Mouse (Mus musculus): ENCODE measurements around the gene Imp4. TPM values are rescaled to one million over a fixed set of nuclear protein-coding genes. Genes with fewer than 3 reads are reported as not detected.
A peak's percentile ranks its signal among the peaks of the same experiment; 100 is the strongest.

Gene Imp4
- polyA plus RNA-seq, 2 experiments = 44.1 to 79.9 TPM

- ATAC-seq (ENCODE audit: low FRiP score, low read depth) = peak; percentile 18
- no peak for DNase-seq (ENCODE audit: low spot score)
Measured at GRCm38 (mm10) chr1:34439961-34440630, 445 bp downstream of the Imp4 start.

GRCm38 (mm10) chr1:34443124-34443523 lies 3.5 kb downstream of the Imp4 start:
- no peak overlapping the region for H3K27ac ChIP-seq (replicated peaks; ENCODE audit: low read depth, low read length)
- no peaks in the 10 kb centered on the region for H3K9me3 ChIP-seq (ENCODE audit: control insufficient read depth, low read length)
- H3K36me3 ChIP-seq (ENCODE audit: control insufficient read depth, insufficient read depth, low read length) = peaks cover 40% of the 10 kb centered on the region
- peaks cover 10% of the 10 kb centered on the region; the same call in 1 of the 2 replicates for H3K4me1 ChIP-seq (ENCODE audit: control insufficient read depth, insufficient read depth, low read length)
- no peak overlapping the region for H3K9ac ChIP-seq (ENCODE audit: low read depth, low read length, severe bottlenecking)
- no peak for ATAC-seq (ENCODE audit: low FRiP score, low read depth)
- WGBS = 92% methylated on average over 6 of the region's 6 CpGs
- no peaks in the 10 kb centered on the region for H3K27me3 ChIP-seq (ENCODE audit: control insufficient read depth, insufficient read depth, low read length)
- no peak for TF ChIP-seq POLR2A (IDR thresholded peaks at IDR 0.05; ENCODE audit: borderline replicate concordance, extremely low read depth, insufficient read depth, insufficient read length)
- no peak overlapping the region for H3K4me3 ChIP-seq (replicated peaks; ENCODE audit: low read length)
- no peak overlapping the region for H3K4me2 ChIP-seq (replicated peaks; ENCODE audit: low read depth, low read length, severe bottlenecking)
- no peak for DNase-seq (ENCODE audit: low spot score)

More at GRCm38 (mm10) chr1:34439961-34440630, 445 bp downstream of the Imp4 start:
- H3K9me3 ChIP-seq (ENCODE audit: control insufficient read depth, low read length) = no peaks in the 10 kb centered on the region
- TF ChIP-seq POLR2A (IDR thresholded peaks at IDR 0.05; ENCODE audit: borderline replicate concordance, extremely low read depth, insufficient read depth, insufficient read length) = no peak
- H3K36me3 ChIP-seq (ENCODE audit: control insufficient read depth, insufficient read depth, low read length) = peaks cover 34% of the 10 kb centered on the region
- peak overlapping the region; percentile 72 for H3K4me3 ChIP-seq (replicated peaks; ENCODE audit: low read length)
- peak overlapping the region; percentile 60 for H3K9ac ChIP-seq (ENCODE audit: low read depth, low read length, severe bottlenecking)
- H3K27ac ChIP-seq (replicated peaks; ENCODE audit: low read depth, low read length) = peak overlapping the region; percentile 28; the same call in 1 of the 2 replicates
- peaks cover 10% of the 10 kb centered on the region; the same call in 1 of the 2 replicates for H3K4me1 ChIP-seq (ENCODE audit: control insufficient read depth, insufficient read depth, low read length)
- peak overlapping the region; percentile 75 for H3K4me2 ChIP-seq (replicated peaks; ENCODE audit: low read depth, low read length, severe bottlenecking)
- 7% methylated on average over 31 of the region's 31 CpGs for WGBS
- no peaks in the 10 kb centered on the region for H3K27me3 ChIP-seq (ENCODE audit: control insufficient read depth, insufficient read depth, low read length)

- no peaks in the 10 kb centered on the region for H3K9me3 ChIP-seq (ENCODE audit: control insufficient read depth, low read length)
- H3K27ac ChIP-seq (replicated peaks; ENCODE audit: low read depth, low read length) = no peak overlapping the region
- H3K36me3 ChIP-seq (ENCODE audit: control insufficient read depth, insufficient read depth, low read length) = no peaks in the 10 kb centered on the region
- ATAC-seq (ENCODE audit: low FRiP score, low read depth) (no peak), DNase-seq (ENCODE audit: low spot score) (no peak)
- H3K4me3 ChIP-seq (replicated peaks; ENCODE audit: low read length) = no peak overlapping the region
- H3K9ac ChIP-seq (ENCODE audit: low read depth, low read length, severe bottlenecking) = no peak overlapping the region
- no peak for TF ChIP-seq POLR2A (IDR thresholded peaks at IDR 0.05; ENCODE audit: borderline replicate concordance, extremely low read depth, insufficient read depth, insufficient read length)
- peaks cover 33% of the 10 kb centered on the region for H3K27me3 ChIP-seq (ENCODE audit: control insufficient read depth, insufficient read depth, low read length)
- no peak overlapping the region for H3K4me2 ChIP-seq (replicated peaks; ENCODE audit: low read depth, low read length, severe bottlenecking)
- H3K4me1 ChIP-seq (ENCODE audit: control insufficient read depth, insufficient read depth, low read length) = peaks cover 5% of the 10 kb centered on the region
- 28% methylated on average over 8 of the region's 8 CpGs for WGBS
Measured at GRCm38 (mm10) chr1:34458431-34458830, 18.8 kb downstream of the Imp4 start.

DNA sequence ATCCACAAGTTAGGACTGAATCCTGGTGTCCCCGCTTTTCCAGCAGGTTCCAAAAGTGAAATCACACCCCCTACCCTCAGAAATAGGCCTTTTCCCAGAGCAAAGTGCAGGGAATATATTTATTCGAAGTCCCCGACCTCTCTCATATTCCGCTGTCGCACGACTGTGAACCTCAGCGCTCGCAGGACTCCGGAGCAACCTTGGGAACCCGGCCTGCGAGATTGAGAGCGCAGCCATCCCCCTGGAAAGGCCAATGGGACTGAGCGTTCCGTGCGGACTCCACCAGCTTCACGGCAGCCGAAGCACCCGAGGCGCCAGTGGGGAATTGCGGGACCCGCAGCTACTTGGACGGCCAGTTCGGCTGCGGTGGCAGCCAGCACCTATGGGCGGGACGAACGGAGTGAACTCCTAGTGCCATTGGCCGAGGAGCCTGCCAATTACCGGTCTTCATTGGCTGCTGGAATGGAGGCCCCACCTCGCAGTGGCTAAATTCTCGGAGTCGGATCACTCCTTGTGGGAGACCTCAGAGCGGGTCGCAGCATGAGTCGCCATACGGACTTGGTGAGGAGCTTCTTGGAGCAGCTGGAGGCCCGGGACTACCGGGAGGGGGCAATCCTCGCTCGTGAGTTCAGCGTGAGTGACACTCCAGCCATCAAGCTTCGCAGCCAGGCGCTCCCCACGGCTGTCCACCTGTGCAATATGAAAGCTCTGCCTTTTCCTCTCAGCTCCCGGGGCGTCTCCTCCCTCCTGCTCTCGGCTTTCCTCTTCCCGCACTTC lies 19.8 kb downstream of the Imp4 start, which contains the start of gene Ptpn18:
TSS of gene Ptpn18 (plus strand) at position 479 of the 777 bp plus-strand sequence.
- peak within 1 kb of the TSS; percentile 54 for H3K4me3 ChIP-seq (replicated peaks; ENCODE audit: low read length)
- H3K4me2 ChIP-seq (replicated peaks; ENCODE audit: low read depth, low read length, severe bottlenecking) = peak within 1 kb of the TSS; percentile 90
- H3K27me3 ChIP-seq (ENCODE audit: control insufficient read depth, insufficient read depth, low read length) = peaks cover 33% of the 10 kb centered on the region
- peak within 1 kb of the TSS; percentile 43 for H3K9ac ChIP-seq (ENCODE audit: low read depth, low read length, severe bottlenecking)
- H3K4me1 ChIP-seq (ENCODE audit: control insufficient read depth, insufficient read depth, low read length) = peaks cover 5% of the 10 kb centered on the region
- ATAC-seq (ENCODE audit: low FRiP score, low read depth) (peak; percentile 93), DNase-seq (ENCODE audit: low spot score) (peak; percentile 93)
- no peak for TF ChIP-seq POLR2A (IDR thresholded peaks at IDR 0.05; ENCODE audit: borderline replicate concordance, extremely low read depth, insufficient read depth, insufficient read length)
- no peaks in the 10 kb centered on the region for H3K36me3 ChIP-seq (ENCODE audit: control insufficient read depth, insufficient read depth, low read length)
- under 1% methylated on average over 48 of the region's 48 CpGs for WGBS
- no peak within 1 kb of the TSS for H3K27ac ChIP-seq (replicated peaks; ENCODE audit: low read depth, low read length)
- no peaks in the 10 kb centered on the region for H3K9me3 ChIP-seq (ENCODE audit: control insufficient read depth, low read length)

DNA sequence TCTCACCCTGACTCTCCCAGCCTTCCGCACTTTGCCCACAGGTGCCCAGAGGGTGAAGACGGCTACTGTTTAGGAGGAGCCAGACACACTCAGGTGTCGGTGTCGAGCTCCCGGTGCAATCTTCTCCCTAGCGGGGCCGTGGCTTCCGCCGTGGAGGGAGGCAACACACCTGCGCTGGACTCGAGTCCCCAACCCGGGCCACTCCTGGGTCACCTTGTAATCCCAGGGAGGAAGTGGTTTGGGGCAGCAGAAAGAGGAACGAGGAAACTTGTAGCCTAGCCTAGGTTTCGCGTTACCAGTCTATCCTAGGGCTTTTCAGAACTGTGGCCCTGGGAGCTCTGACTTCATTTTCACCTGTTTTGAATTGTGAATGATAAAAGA lies 20.4 kb downstream of the Imp4 start:
- DNase-seq (ENCODE audit: low spot score) = no peak
- Histone ChIP-seq H3K9ac (ENCODE audit: low read depth, low read length, severe bottlenecking) (peak overlapping the region; percentile 43), H3K9me3 (ENCODE audit: control insufficient read depth, low read length) (no peaks in the 10 kb centered on the region), H3K27me3 (ENCODE audit: control insufficient read depth, insufficient read depth, low read length) (peaks cover 33% of the 10 kb centered on the region), H3K4me3 (replicated peaks; ENCODE audit: low read length) (peak overlapping the region; percentile 54), H3K4me2 (replicated peaks; ENCODE audit: low read depth, low read length, severe bottlenecking) (peak overlapping the region; percentile 90), H3K4me1 (ENCODE audit: control insufficient read depth, insufficient read depth, low read length) (peaks cover 5% of the 10 kb centered on the region), H3K27ac (replicated peaks; ENCODE audit: low read depth, low read length) (no peak overlapping the region), H3K36me3 (ENCODE audit: control insufficient read depth, insufficient read depth, low read length) (no peaks in the 10 kb centered on the region)
- no peak for TF ChIP-seq POLR2A (IDR thresholded peaks at IDR 0.05; ENCODE audit: borderline replicate concordance, extremely low read depth, insufficient read depth, insufficient read length)
- no peak for ATAC-seq (ENCODE audit: low FRiP score, low read depth)
- WGBS = 4% methylated on average over 15 of the region's 15 CpGs

Measured in limb, embryonic 14.5 days (tissue).